Mouse (Mus musculus) cerebellum, adult 9-11 months (tissue): ENCODE data around the gene Ano7.

ENCODE experiments used
- DNase-seq: peaks from one replicate; pipeline ENCODE4 v3.0.0; 2022

Ano7 gene

GRCm38 (mm10) chr1:93373665-93374064, at the start of gene Ano7:
Ano7 (plus strand) TSS chr1:93373930.
- no peak for DNase-seq

- DNase-seq = no peak
These were observed 49.8 kb upstream of the Ano7 start for GRCm38 (mm10) chr1:93323973-93324372.

DNA sequence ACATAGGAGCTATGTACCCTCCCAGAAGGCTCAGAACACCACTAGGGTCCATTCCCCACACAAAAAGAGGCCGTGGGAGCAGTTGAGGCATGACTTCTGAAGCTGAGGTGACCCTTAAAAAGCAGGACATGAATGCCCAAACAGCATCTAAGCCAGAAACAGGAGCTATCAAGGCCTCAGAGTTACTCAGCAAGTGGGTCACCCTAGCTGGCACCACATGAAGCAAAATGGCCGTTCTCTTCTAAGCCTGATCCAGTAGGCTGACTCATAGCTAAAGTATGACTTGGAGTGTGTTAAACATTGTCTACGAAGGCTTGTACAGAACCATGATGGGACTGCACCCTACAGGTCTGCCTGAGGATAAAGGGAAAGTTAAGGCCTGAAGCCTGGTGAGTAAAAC, 47.3 kb upstream of the Ano7 start:
- DNase-seq = no peak

GRCm38 (mm10) chr1:93334621-93335020, 39.1 kb upstream of the Ano7 start:
- DNase-seq = no peak

GRCm38 (mm10) chr1:93342648-93343503, 30.9 kb upstream of the Ano7 start, which contains the start of the genes Ppp1r7 and Pask:
Ppp1r7 (plus strand) TSS chr1:93342854.
Pask (minus strand) TSS chr1:93343482.
- peak; percentile 96 for DNase-seq

DNA sequence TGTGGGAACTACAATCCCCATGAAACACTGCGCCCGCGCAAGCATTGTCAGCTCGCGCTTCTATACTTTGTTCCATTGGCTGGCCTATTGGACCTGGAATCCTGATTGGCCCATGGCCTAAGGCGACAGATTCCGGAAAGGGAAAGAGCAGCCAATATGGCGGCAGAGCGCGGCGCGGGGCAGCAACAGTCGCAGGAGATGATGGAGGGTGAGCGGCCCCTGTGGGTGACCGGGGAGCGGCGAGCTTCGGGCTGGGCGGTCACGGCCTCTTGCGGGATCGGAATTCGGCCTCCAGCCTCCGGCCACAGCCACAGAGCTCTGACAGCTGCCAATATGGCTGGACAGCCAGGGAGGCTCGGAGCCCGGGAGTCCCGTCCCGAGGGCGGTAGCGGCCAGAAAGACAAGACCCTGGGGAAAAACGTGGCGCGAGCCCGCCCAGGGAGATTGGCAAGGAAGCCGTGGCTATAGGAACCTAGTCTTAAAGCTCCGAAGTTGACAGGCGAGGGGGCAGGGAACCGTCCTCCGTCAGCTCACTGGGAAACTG, 30.2 kb upstream of the Ano7 start:
- peak; percentile 95 for DNase-seq

DNA sequence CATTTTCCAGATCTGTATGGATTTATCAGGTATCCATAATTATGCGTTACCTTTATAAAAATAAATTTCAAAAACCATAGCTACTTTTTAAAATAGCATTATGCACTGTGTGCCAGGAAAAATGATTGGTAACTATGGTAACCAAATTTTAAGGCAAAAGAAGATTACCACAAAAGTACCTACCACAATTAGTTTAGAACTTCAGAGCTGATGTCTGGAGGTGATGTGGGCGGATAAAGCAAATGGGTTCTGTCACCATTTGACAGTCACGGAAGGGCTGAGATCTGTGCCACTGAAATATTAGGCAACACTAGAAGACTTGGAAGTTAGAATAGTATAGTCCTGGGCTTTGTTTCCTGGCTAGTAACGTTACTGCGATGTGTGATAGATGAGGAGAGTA, 26.6 kb upstream of the Ano7 start:
- DNase-seq = no peak

GRCm38 (mm10) chr1:93349701-93350100, 24.0 kb upstream of the Ano7 start:
- DNase-seq = no peak

- peak; percentile 76 for DNase-seq
These were observed 21.0 kb upstream of the Ano7 start for GRCm38 (mm10) chr1:93352724-93353123.

DNA sequence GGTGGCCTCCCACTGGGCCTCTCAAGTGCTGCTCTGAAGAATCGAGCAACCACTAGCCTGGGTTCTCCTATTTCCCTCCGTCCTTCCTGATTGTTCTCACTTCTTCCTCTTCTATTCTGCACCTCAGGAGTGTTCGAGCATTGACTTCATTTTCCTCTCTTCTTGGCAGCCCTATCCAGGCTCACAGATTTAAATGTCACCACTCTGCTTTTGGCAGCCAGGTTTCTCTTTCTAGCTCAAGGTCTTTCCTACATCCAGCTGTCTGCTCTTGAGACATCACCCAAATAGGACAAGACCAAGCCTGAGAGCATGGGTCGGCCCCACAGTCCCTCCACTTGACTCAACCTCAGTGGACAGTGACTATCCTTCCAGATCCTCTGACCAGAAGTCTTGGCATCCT, 11.1 kb upstream of the Ano7 start:
- DNase-seq = no peak

DNA sequence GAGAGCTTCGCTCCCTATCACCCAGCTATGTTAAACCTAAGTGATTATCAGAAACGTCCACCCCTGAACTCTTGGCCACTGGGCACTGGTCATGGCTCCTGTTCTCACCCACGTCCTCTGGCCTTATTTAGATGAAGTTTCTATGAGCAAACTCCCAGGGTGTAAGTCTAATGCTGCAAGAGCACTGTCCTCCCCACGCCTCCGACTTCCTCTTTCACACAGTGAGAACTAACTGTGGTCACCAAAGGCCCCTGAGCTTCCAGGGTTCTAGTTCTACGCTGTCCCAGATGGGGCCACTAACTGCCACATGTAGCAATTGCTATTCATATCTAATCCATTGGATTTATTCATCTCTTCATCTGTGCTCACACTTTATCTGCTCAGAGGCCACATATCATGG, 8.1 kb upstream of the Ano7 start:
- DNase-seq = no peak

DNA sequence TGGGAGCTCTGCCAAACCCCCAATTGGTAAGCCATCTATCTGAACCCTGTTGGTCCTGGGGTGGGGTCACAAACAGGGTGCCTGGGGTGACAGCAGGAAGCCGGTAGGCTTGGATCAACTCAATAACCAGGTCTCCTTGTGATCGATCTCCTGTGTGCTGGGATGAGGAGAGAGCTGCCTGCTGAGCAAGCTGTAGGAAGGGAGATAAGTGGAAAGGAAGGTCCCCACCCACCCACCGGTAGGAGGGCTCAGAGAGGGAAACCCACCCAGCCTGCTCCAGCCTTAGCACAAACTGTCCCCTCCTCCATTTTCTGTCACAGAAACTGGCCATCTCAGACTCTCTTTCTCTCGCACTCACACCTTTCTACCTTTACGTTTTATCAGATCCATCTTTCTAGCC, 3.6 kb downstream of the Ano7 start:
- no peak for DNase-seq

- no peak for DNase-seq
These were observed 5.4 kb downstream of the Ano7 start for GRCm38 (mm10) chr1:93379117-93379516.

- no peak for DNase-seq
These were observed 13.5 kb downstream of the Ano7 start for GRCm38 (mm10) chr1:93387198-93387597.

DNA sequence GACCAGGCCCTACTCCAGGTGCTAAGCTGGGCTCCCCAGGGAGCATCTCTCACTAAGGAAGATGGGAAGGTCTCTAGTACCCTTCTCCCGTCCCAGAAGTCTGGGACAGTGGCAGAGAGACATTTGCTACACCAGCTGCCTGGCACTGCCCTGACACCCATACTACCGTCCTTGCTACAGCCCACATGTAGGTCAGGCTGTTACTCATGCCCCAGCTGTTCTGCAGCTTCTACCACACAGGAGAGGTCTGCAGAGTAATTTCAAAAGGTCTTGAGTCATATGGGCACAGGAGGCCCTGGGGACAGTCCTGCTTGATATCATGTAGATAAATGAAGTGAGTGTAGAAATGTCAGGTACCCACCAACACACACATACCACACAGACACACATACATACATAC, 15.2 kb downstream of the Ano7 start:
- no peak for DNase-seq

DNA sequence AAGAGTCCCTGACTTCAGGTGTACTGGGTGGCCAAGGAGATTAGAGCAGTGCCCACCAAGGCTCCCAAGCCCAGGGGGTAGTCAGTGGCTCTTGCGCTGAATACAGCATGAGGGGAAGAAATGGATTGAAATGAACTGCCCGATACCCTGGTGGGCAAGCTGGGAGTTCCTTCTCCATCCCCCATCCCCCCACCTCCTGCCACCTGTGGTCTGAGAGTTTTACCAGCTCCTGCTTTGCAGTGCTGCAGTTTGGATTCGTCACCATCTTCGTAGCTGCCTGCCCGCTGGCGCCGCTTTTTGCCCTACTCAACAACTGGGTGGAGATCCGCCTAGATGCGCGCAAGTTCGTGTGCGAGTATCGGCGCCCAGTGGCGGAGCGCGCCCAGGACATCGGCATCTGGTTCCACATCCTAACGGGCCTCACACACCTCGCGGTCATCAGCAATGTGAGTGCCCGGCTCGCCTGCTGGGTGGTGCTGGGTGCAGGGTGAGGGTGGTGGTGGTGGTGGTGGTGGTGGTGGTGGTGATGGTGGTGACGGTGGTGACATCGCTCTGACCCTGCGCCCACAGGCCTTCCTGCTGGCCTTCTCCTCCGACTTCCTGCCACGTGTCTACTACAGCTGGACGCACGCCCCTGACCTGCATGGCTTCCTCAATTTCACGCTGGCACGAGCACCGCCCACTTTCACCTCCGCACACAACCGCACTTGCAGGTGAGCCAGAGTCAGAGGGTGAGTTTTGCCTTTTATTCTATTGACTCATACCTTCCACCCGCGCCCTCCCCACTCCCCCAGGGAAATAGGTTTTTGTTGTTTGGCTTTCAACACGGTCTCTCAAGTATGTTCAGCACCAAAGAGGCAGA, 27.7 kb downstream of the Ano7 start:
- DNase-seq = no peak

- DNase-seq = no peak
These were observed 29.7 kb downstream of the Ano7 start for GRCm38 (mm10) chr1:93403403-93403802.

- DNase-seq = no peak
These were observed 58.4 kb downstream of the Ano7 start for GRCm38 (mm10) chr1:93432087-93432486.

GRCm38 (mm10) chr1:93439321-93439720, 65.6 kb downstream of the Ano7 start:
- DNase-seq = no peak

- DNase-seq = peak; percentile 74
These were observed 70.8 kb downstream of the Ano7 start for GRCm38 (mm10) chr1:93444405-93445110.

- DNase-seq = peak; percentile 54
These were observed 71.5 kb downstream of the Ano7 start for GRCm38 (mm10) chr1:93445111-93445821.

GRCm38 (mm10) chr1:93445822-93446162, 72.1 kb downstream of the Ano7 start:
- DNase-seq = no peak
